22 mouse cellular contexts compared by ENCODE assay signal in the genomic region with DNA sequence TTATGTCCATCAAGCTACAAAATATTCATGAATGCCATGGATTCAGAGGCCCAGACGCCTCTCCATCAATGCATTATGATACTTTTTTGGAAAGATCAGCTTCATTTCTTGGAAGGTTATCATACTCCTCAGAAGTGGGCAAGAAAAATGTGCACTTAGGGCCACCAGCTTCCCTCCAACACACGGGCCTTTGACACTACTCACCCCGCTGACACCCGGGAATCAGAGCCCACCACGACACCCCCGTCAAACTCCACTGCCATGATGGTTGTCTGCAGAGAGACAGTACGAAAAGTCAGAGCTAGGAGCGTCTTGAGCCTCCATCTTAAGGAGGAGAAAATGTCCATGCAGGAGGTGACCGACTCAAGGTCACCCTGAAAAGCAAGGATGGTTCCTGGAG. TPM values are rescaled to one million over a fixed set of nuclear protein-coding genes. Genes with fewer than 3 reads are reported as not detected.
DNase-seq lines count a peak whose midpoint lies in the region; TF ChIP-seq lines count a peak whose summit lies in the region.
"Had no signal": no experiment of that assay in that cellular context is flagged by ENCODE, and none has a peak within 500 bp of the region (broad histone marks: within the 10 kb centered on the region; RNA-seq: fewer than 3 reads in every experiment).

No protein-coding gene starts in this region.

- no peak for TF ChIP-seq RAD21 in CH12.LX (IDR thresholded peaks at IDR 0.05; ENCODE audit: low read depth, low read length)

- no peak for TF ChIP-seq EP300 in CH12.LX (IDR thresholded peaks at IDR 0.05; ENCODE audit: low read length)

- dilution Hi-C loops in CH12.LX (cut with MboI; ENCODE audit: extremely low pct_ligation_motif_present, extremely low pct_unique_long_range_greater_than_20kb, low sequenced_read_pairs), result no loop called here

- H3K79me2 ChIP-seq in CH12.LX (replicated peaks; ENCODE audit: control insufficient read depth, extremely low read depth, insufficient read depth, poor library complexity, severe bottlenecking), result peaks cover 71% of the 10 kb centered on the region

- peak overlapping the region; percentile 100 for H3K9ac ChIP-seq in CH12.LX (ENCODE audit: insufficient read depth, low read depth)
- H3K9ac ChIP-seq: embryonic facial prominence, embryonic 13.5 days; embryonic facial prominence, embryonic 15.5 days; forebrain, embryonic 12.5 days had no signal

- H3K36me3 ChIP-seq in heart, embryonic 10.5 days, result no peaks in the 10 kb centered on the region
- peaks cover 35 to 58% of the 10 kb centered on the region in 2 experiments for H3K36me3 ChIP-seq in CH12.LX (replicated peaks in 1 of 2; ENCODE audit: control insufficient read depth in 1 of 2, insufficient read depth in 1 of 2, low read length in 1 of 2)
- H3K36me3 ChIP-seq: embryonic facial prominence, embryonic 13.5 days; embryonic facial prominence, embryonic 15.5 days; forebrain, embryonic 10.5 days; forebrain, embryonic 12.5 days had no signal

- no peak overlapping the region for H3K27ac ChIP-seq in heart, embryonic 10.5 days
- H3K27ac ChIP-seq in CH12.LX (ENCODE audit: insufficient read depth, low read depth), result peak overlapping the region; percentile 98; the same call in 1 of the 2 replicates
- H3K27ac ChIP-seq in brown adipose tissue, adult 24 weeks (replicated peaks; ENCODE audit: low read depth, low read length), result no peak overlapping the region
- H3K27ac ChIP-seq: embryonic facial prominence, embryonic 13.5 days; embryonic facial prominence, embryonic 15.5 days; forebrain, embryonic 10.5 days; forebrain, embryonic 12.5 days had no signal

- DNase-seq in heart, embryonic 10.5 days (ENCODE audit: low spot score), result peak; percentile 68
- DNase-seq in heart, adult 9 months (ENCODE audit: low spot score in 2 of 2), result no peak
- no peak for DNase-seq in CH12.LX (ENCODE audit: extremely low read depth)
- DNase-seq in adrenal gland, adult 18-20 months (ENCODE audit: low spot score in 2 of 2), result no peak
- no peak for DNase-seq in layer of hippocampus, postnatal 14 days (ENCODE audit: low spot score in 2 of 2)
- DNase-seq: adrenal gland, adult 8-10 months; adrenal gland, postnatal 14 days; adrenal gland, postnatal 36 days; cerebellum, adult 11 months; cerebellum, adult 18-20 months; cerebellum, adult 8-10 months; cerebellum, adult 9-11 months; cerebellum, postnatal 14 days; cerebellum, postnatal 36 days; embryo, embryonic 11 days had no signal

- H3K4me2 ChIP-seq in CH12.LX (ENCODE audit: insufficient read depth, low read depth, poor library complexity, severe bottlenecking), result peak overlapping the region; percentile 63
- H3K4me2 ChIP-seq: embryonic facial prominence, embryonic 13.5 days; embryonic facial prominence, embryonic 15.5 days; forebrain, embryonic 12.5 days had no signal

- peaks cover 17% of the 10 kb centered on the region for H3K4me1 ChIP-seq in heart, embryonic 10.5 days
- H3K4me1 ChIP-seq in CH12.LX (ENCODE audit: control insufficient read depth in 1 of 2, insufficient read depth in 2 of 2), result peaks cover 20 to 56% of the 10 kb centered on the region in 2 experiments
- H3K4me1 ChIP-seq in brown adipose tissue, adult 24 weeks (ENCODE audit: control insufficient read depth, insufficient read depth, insufficient read length, low read length), result peaks cover 5% of the 10 kb centered on the region; the same call in 1 of the 2 replicates

- no peaks in the 10 kb centered on the region for H3K9me3 ChIP-seq in heart, embryonic 10.5 days
- no peaks in the 10 kb centered on the region for H3K9me3 ChIP-seq in CH12.LX (replicated peaks; ENCODE audit: low read length)
- H3K9me3 ChIP-seq: embryonic facial prominence, embryonic 13.5 days; embryonic facial prominence, embryonic 15.5 days; forebrain, embryonic 10.5 days; forebrain, embryonic 12.5 days had no signal

- H3K4me3 ChIP-seq in heart, embryonic 10.5 days, result no peak overlapping the region
- peak overlapping the region; percentile 98 to 100 (median 99) for H3K4me3 ChIP-seq in CH12.LX (replicated peaks in 1 of 3; ENCODE audit: low read depth in 2 of 3, low read length in 2 of 3, poor library complexity in 1 of 3)
- H3K4me3 ChIP-seq in brown adipose tissue, adult 24 weeks (ENCODE audit: insufficient read depth, low read depth, low read length), result peak overlapping the region; percentile 78; the same call in 1 of the 2 replicates
- H3K4me3 ChIP-seq: embryonic facial prominence, embryonic 13.5 days; embryonic facial prominence, embryonic 15.5 days; erythroblast, embryonic 14.5 days; forebrain, embryonic 10.5 days; forebrain, embryonic 12.5 days had no signal

- in situ Hi-C loops in CH12.LX (cut with MboI; ENCODE audit: low pct_ligation_motif_present, low pct_unique_long_range_greater_than_20kb, low sequenced_read_pairs), result no loop called here

- 83% methylated on average over 9 of the region's 9 CpGs for WGBS in heart, embryonic 10.5 days

- TF ChIP-seq POLR2A in CH12.LX (IDR thresholded peaks at IDR 0.05; ENCODE audit: low read depth, low read length), result no peak

- peaks cover 91% of the 10 kb centered on the region for H3K27me3 ChIP-seq in heart, embryonic 10.5 days (ENCODE audit: insufficient read depth, poor library complexity, severe bottlenecking)
- H3K27me3 ChIP-seq in CH12.LX (replicated peaks), result no peaks in the 10 kb centered on the region

- no peak for TF ChIP-seq CTCF in CH12.LX (conservative IDR thresholded peaks at IDR 0.05 in 1 of 2, IDR thresholded peaks at IDR 0.05 in 1 of 2; ENCODE audit: low read depth in 2 of 2, low read length in 2 of 2)

TF ChIP-seq in CH12.LX, 34 proteins besides CTCF, POLR2A, EP300 and RAD21:
- 0 out of 2 replicates have a peak, but pooled peaks have one; percentile 8 for TF ChIP-seq MYC (IDR thresholded peaks at IDR 0.05; ENCODE audit: low read depth, low read length)
- no peak for TF ChIP-seq JUN (IDR thresholded peaks at IDR 0.05; ENCODE audit: insufficient read depth, low read depth, low read length)
- peak; percentile 64; the same call in 1 of the 2 replicates for TF ChIP-seq CHD1 (IDR thresholded peaks at IDR 0.05; ENCODE audit: low read depth, low read length)

RNA-seq across cellular contexts. Expression of a gene that starts 1.8 kb away (rescaled TPM):
- polyA plus RNA-seq in heart, embryonic 10.5 days (2016; fragmentation: Nextera tagmentation; extraction: Ambion mirVana), result 0.84 and 1.2 TPM in 2 replicates
- total RNA-seq in CH12.LX (2012; rRNA removed) (164 and 184 TPM in 2 replicates), CH12.LX (2014; rRNA removed) (90.1 and 102 TPM in 2 replicates)
- polyA plus RNA-seq in CH12.LX (2012; ENCODE audit: insufficient read length, low read depth), result 157 and 161 TPM in 2 replicates
- 5.5 and 6.9 TPM in 2 replicates for polyA plus RNA-seq in brown adipose tissue, adult 24 weeks (2012; ENCODE audit: insufficient read depth, insufficient read length, missing spikeins)
- 10 to 100 TPM; 13.8 to 24.9 TPM for total RNA-seq in adrenal gland, adult 18-20 months (2021)
- 1 to 10 TPM; 2.8 to 3.2 TPM for total RNA-seq in layer of hippocampus, postnatal 14 days (2021)

RNA-seq across cellular contexts. Expression of a gene that starts 2.0 kb away (rescaled TPM):
- 0.41 and 0.60 TPM in 2 replicates for polyA plus RNA-seq in heart, embryonic 10.5 days (2016; fragmentation: Nextera tagmentation; extraction: Ambion mirVana)
- total RNA-seq in CH12.LX (2012; rRNA removed) (435 and 547 TPM in 2 replicates), CH12.LX (2014; rRNA removed) (156 and 159 TPM in 2 replicates)
- 192 and 196 TPM in 2 replicates for polyA plus RNA-seq in CH12.LX (2012; ENCODE audit: insufficient read length, low read depth)
- 17.4 and 34.6 TPM in 2 replicates for polyA plus RNA-seq in brown adipose tissue, adult 24 weeks (2012; ENCODE audit: insufficient read depth, insufficient read length, missing spikeins)
- 10 to 100 TPM; 15.2 to 31.6 TPM for total RNA-seq in adrenal gland, adult 18-20 months (2021)
- 1 to 10 TPM; 1.1 to 1.8 TPM for total RNA-seq in layer of hippocampus, postnatal 14 days (2021)

RNA-seq across cellular contexts. Expression of a gene that starts 12.0 kb away (rescaled TPM):
- polyA plus RNA-seq in heart, embryonic 10.5 days (2016; fragmentation: Nextera tagmentation; extraction: Ambion mirVana), result 0.86 and 0.87 TPM in 2 replicates
- total RNA-seq in CH12.LX (2012; rRNA removed) (989 and 1,092 TPM in 2 replicates), CH12.LX (2014; rRNA removed) (846 and 857 TPM in 2 replicates)
- polyA plus RNA-seq in CH12.LX (2012; ENCODE audit: insufficient read length, low read depth), result 652 and 654 TPM in 2 replicates
- polyA plus RNA-seq in brown adipose tissue, adult 24 weeks (2012; ENCODE audit: insufficient read depth, insufficient read length, missing spikeins), result 20.2 and 21.9 TPM in 2 replicates
- 10 to 100 TPM; 36.2 to 74.2 TPM for total RNA-seq in adrenal gland, adult 18-20 months (2021)
- 1 to 10 TPM; 2.5 to 2.6 TPM for total RNA-seq in layer of hippocampus, postnatal 14 days (2021)

RNA-seq across cellular contexts. Expression of a gene that starts 17.8 kb away (rescaled TPM):
- polyA plus RNA-seq in heart, embryonic 10.5 days (2016; fragmentation: Nextera tagmentation; extraction: Ambion mirVana), result 0.48 and 0.51 TPM in 2 replicates
- total RNA-seq in CH12.LX (2012; rRNA removed) (110 and 116 TPM in 2 replicates), CH12.LX (2014; rRNA removed) (54.8 and 62.2 TPM in 2 replicates)
- 121 and 124 TPM in 2 replicates for polyA plus RNA-seq in CH12.LX (2012; ENCODE audit: insufficient read length, low read depth)
- polyA plus RNA-seq in brown adipose tissue, adult 24 weeks (2012; ENCODE audit: insufficient read depth, insufficient read length, missing spikeins), result 23.5 and 27.7 TPM in 2 replicates
- 10 to 100 TPM; 51.6 to 60.9 TPM for total RNA-seq in adrenal gland, adult 18-20 months (2021)
- 1 to 10 TPM; 5.7 to 5.9 TPM for total RNA-seq in layer of hippocampus, postnatal 14 days (2021)

RNA-seq across cellular contexts. Expression of a gene that starts 32.7 kb away (rescaled TPM):
- polyA plus RNA-seq in heart, embryonic 10.5 days (2016; fragmentation: Nextera tagmentation; extraction: Ambion mirVana), result 0.23 and 0.29 TPM in 2 replicates
- total RNA-seq in CH12.LX (2012; rRNA removed) (60.7 and 67.0 TPM in 2 replicates), CH12.LX (2014; rRNA removed) (77.4 and 102 TPM in 2 replicates)
- polyA plus RNA-seq in CH12.LX (2012; ENCODE audit: insufficient read length, low read depth), result 147 and 149 TPM in 2 replicates
- polyA plus RNA-seq in brown adipose tissue, adult 24 weeks (2012; ENCODE audit: insufficient read depth, insufficient read length, missing spikeins), result 11.1 and 14.7 TPM in 2 replicates
- 10 to 100 TPM in 1 of 2 experiments, 1 to 10 TPM in 1; 8.5 to 13.3 TPM for total RNA-seq in adrenal gland, adult 18-20 months (2021)
- total RNA-seq in layer of hippocampus, postnatal 14 days (2021), result under 1 TPM; 0.65 to 0.98 TPM
- total RNA-seq: MEL had no signal
- polyA plus RNA-seq: erythroblast, embryonic 14.5 days had no signal

Comparison
In these comparisons a context has a peak if more than half of its experiments do, and no peak if none do; other contexts are left out.
1. RNA of a gene that starts 2.0 kb away (total RNA-seq): 156 to 547 TPM in CH12.LX and 15.2 to 31.6 TPM in adrenal gland, adult 18-20 months; 1.1 to 1.8 TPM in layer of hippocampus, postnatal 14 days; every median in the first group is over 4 times any median in the second.
2. RNA of a gene that starts 12.0 kb away (total RNA-seq): 846 to 1,092 TPM in CH12.LX; 36.2 to 74.2 TPM in adrenal gland, adult 18-20 months and 2.5 to 2.6 TPM in layer of hippocampus, postnatal 14 days; every median in the first group is over 10 times any median in the second.